Mouse (Mus musculus): Measurements from ENCODE around the gene Mterf1b. TPM values are rescaled to one million over a fixed set of nuclear protein-coding genes. Genes with fewer than 3 reads are reported as not detected.
"Not testable (repeated sequence)": the region's sequence is repeated elsewhere in the genome, so short reads cannot be mapped to it uniquely, and the experiment has no call there.

The Mterf1b gene
- 0.91 TPM for polyA plus RNA-seq (2012; fragmentation: generic; extraction: Trizol)

DNA sequence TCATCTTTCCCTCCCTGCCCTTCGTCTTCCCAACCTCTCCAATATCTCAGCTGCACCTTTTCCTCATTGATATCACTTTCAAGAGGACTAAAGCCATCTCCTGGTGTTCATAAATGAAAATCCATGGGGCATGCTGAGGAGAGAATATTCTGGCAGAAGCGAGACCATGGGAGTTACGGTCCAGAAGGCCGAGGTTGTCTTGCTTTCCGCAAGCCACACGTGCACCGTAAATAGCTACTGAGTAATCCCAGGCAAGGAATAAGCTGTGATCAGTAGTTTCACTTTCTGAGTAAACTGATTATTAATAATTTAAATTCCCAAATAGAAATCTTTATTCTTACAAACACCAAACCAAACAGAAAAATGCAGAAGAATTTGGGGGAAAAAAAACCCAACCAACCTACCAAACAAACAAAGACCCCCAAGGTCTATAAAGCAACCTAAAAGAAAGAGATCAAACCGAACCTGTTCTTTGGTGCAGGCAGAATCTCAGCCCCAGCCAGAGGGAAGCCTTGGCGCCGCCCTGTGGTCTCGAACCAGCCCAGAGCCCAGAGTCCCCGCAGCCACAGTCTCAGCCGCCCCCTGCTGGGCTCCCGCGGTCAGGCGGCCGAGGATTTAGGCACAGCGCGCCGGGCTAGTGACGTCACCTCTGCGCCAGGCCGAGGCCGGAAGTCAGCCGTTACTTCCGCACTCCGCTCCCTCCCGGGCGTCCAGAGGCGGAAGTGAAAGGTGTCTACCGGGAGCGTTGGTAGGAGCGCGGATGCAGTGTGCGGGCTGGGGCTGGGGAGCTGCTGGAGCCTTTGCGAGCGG lies at the start of gene Mterf1b:
Mterf1b (plus strand) TSS at position 697 of the 810 bp plus-strand sequence.
- Histone ChIP-seq H3K4me3 (peak within 1 kb of the TSS; percentile 24), H3K4me2 (ENCODE audit: low read depth) (peak within 1 kb of the TSS; percentile 95)
- not testable (repeated sequence) for H3K79me2 ChIP-seq (ENCODE audit: control insufficient read depth, insufficient read depth); H3K36me3 ChIP-seq (ENCODE audit: control insufficient read depth, insufficient read depth); H3K27me3 ChIP-seq (ENCODE audit: control insufficient read depth, insufficient read depth, insufficient read length); H3ac ChIP-seq (ENCODE audit: control insufficient read depth, insufficient read length)

DNA sequence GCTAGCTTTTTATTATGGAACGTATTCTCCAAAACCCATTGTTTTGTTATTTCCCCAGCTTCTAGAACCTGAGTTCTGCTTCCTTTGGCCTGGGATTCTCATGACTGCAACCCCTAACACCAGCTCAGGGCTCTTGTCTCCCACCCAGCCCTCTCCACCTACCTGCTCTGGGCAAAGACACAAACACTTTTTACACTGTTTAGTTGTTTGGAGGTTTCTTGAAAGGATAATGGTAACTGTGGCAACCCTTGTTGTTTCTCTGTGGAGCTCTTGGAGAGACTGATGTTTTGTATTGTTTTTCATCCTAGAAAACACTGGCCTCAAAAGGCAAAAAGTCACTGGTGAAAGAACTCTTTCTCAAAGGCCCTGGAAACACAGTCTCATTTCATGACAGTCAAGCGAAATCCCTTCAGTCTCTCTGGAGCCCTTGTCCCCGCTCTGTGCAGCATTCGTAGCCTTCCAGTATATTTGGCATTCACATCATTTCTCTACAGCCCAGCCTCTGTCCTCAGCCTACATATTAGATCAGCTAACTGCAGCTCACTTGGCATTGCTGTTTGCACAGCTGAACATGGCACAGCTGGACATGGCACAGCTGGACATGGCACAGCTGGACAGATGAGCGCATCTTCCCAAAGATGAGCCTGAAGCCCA lies 32.6 kb upstream of the Mterf1b start:
- not testable (repeated sequence) for H3K79me2 ChIP-seq (ENCODE audit: control insufficient read depth, insufficient read depth); H3K36me3 ChIP-seq (ENCODE audit: control insufficient read depth, insufficient read depth); H3ac ChIP-seq (ENCODE audit: control insufficient read depth, insufficient read length); H3K4me3 ChIP-seq; H3K4me2 ChIP-seq (ENCODE audit: low read depth)
- H3K27me3 ChIP-seq (ENCODE audit: control insufficient read depth, insufficient read depth, insufficient read length) = peaks cover 11% of the 10 kb centered on the region

DNA sequence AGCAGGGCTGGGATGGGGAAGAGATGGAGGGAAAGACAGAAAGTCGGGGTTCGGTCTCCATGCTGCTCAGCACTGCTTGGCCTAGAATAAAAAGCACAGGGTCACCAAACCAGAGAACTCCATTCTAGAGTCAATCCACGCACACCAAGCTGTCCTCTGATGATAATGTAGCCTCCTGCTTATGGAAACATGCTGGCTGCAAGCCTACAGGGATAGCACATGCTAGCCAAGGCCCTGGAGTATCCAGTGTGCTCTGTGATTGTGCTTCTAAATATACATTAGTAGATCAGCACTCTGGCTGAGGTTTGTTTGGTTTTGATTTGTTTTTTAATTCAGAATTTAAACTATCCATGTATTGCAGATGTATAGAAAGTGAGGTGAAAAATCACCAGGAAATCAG lies 30.6 kb upstream of the Mterf1b start:
- H3K79me2 ChIP-seq (ENCODE audit: control insufficient read depth, insufficient read depth) = no peaks in the 10 kb centered on the region
- no peak overlapping the region for H3K4me3 ChIP-seq
- no peak overlapping the region for H3K4me2 ChIP-seq (ENCODE audit: low read depth)
- no peaks in the 10 kb centered on the region for H3K36me3 ChIP-seq (ENCODE audit: control insufficient read depth, insufficient read depth)
- no peak overlapping the region for H3ac ChIP-seq (ENCODE audit: control insufficient read depth, insufficient read length)
- TF ChIP-seq REST (IDR thresholded peaks at IDR 0.05; ENCODE audit: insufficient read depth, insufficient read length) = no peak
- no peak for TF ChIP-seq TCF12 (IDR thresholded peaks at IDR 0.05; ENCODE audit: insufficient read depth, poor library complexity, severe bottlenecking)
- TF ChIP-seq E2F4 (IDR thresholded peaks at IDR 0.05; ENCODE audit: insufficient read depth) = no peak
- TF ChIP-seq MYOG (IDR thresholded peaks at IDR 0.05; ENCODE audit: control insufficient read depth in 1 of 3, insufficient read depth in 1 of 3, insufficient read length in 2 of 3, low read depth in 2 of 3) = no peak
- TF ChIP-seq TCF3 (IDR thresholded peaks at IDR 0.05; ENCODE audit: insufficient read length, low read depth) = no peak
- no peak for TF ChIP-seq POLR2AphosphoS2 (IDR thresholded peaks at IDR 0.05; ENCODE audit: insufficient read length, low read depth)
- no peak for TF ChIP-seq CEBPB (IDR thresholded peaks at IDR 0.05; ENCODE audit: insufficient read depth, poor library complexity, severe bottlenecking)
- no peak for TF ChIP-seq MAX (IDR thresholded peaks at IDR 0.05; ENCODE audit: low read depth)
- peaks cover 11% of the 10 kb centered on the region for H3K27me3 ChIP-seq (ENCODE audit: control insufficient read depth, insufficient read depth, insufficient read length)

DNA sequence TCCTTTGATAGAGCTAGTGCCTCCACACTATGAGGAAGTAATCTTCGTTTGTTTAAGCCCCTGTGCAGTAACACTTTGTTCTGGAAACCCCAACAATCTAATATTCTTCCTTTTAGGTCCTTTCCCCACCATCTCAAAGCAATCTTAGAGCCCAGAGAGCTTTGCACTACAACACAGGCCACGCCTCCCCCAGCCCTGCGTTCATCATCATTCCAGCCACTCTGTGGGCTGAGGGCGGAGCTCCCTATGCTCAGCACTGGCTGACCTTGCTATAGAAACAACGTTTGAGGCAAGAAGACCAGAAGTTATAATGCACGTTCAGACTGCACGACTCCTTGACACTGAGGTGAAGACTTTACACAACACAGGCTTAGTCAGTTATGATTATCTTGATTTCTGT lies 29.7 kb upstream of the Mterf1b start:
- Histone ChIP-seq H3K27me3 (ENCODE audit: control insufficient read depth, insufficient read depth, insufficient read length) (peaks cover 7% of the 10 kb centered on the region), H3K79me2 (ENCODE audit: control insufficient read depth, insufficient read depth) (no peaks in the 10 kb centered on the region), H3K36me3 (ENCODE audit: control insufficient read depth, insufficient read depth) (no peaks in the 10 kb centered on the region), H3ac (ENCODE audit: control insufficient read depth, insufficient read length) (no peak overlapping the region), H3K4me2 (ENCODE audit: low read depth) (no peak overlapping the region), H3K4me3 (no peak overlapping the region)
- TF ChIP-seq MYOG (IDR thresholded peaks at IDR 0.05; ENCODE audit: control insufficient read depth in 1 of 3, insufficient read depth in 1 of 3, insufficient read length in 2 of 3, low read depth in 2 of 3) (no peak), E2F4 (IDR thresholded peaks at IDR 0.05; ENCODE audit: insufficient read depth) (no peak), TCF3 (IDR thresholded peaks at IDR 0.05; ENCODE audit: insufficient read length, low read depth) (no peak), TCF12 (IDR thresholded peaks at IDR 0.05; ENCODE audit: insufficient read depth, poor library complexity, severe bottlenecking) (no peak), POLR2AphosphoS2 (IDR thresholded peaks at IDR 0.05; ENCODE audit: insufficient read length, low read depth) (no peak), POLR2A (IDR thresholded peaks at IDR 0.05; ENCODE audit: insufficient read length, low read depth) (no peak), CEBPB (IDR thresholded peaks at IDR 0.05; ENCODE audit: insufficient read depth, poor library complexity, severe bottlenecking) (no peak), USF1 (IDR thresholded peaks at IDR 0.05; ENCODE audit: low read depth) (no peak)

DNA sequence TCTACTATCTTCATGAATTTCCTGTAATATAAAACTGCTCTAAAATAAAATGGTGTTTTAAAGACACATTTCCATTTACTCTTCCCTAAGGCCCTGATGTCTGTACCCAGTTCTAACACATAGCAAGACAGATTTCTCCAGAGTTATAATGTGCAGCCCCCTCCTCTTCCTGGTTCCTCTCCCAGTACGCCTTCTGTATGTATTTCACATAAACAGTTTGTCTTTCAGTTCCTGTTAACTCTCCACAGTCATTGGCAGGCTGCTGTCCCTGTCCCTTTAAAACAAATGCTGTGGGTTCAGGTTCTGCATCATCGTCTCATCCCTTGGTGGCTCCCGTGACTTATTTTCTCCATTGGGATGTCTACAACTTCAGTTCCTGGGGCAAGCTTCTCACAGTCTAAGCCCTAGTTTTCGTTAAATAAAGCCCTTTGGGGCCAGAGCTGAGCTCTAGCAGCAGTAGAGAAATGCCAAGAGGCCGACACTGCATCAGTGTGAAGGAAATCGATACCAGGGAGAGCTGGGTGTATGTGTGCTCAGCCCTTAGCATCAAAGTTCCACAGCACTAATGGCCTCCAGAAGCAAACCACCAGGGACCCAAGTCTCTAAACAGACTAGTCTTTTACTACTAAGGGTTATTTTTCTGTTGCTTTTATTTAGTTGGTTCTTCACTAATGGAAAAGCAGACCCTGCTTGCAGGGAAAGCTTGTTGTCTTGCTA lies 24.2 kb upstream of the Mterf1b start:
- not testable (repeated sequence) for H3K79me2 ChIP-seq (ENCODE audit: control insufficient read depth, insufficient read depth); H3K4me3 ChIP-seq; H3K4me2 ChIP-seq (ENCODE audit: low read depth); H3K36me3 ChIP-seq (ENCODE audit: control insufficient read depth, insufficient read depth); H3K27me3 ChIP-seq (ENCODE audit: control insufficient read depth, insufficient read depth, insufficient read length); H3ac ChIP-seq (ENCODE audit: control insufficient read depth, insufficient read length)

DNA sequence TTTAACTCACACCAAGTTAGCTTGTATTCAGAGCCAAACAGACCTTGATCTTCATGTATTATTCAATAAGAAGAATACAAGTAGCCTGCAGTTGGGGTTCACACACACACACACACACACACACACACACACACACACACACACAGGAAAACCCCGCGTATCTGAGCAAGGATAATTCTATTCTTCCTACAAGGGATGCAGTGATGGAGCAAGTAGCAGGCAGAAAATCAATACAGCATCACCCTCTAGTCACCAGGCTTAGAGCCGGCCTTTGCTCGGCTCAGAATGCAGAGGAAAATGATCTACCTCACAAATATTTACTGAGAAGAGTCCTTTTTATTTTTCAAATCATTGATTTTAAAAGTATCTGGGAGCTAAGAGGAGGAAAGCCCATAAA lies 23.6 kb upstream of the Mterf1b start:
- not testable (repeated sequence) for H3K4me2 ChIP-seq (ENCODE audit: low read depth)

DNA sequence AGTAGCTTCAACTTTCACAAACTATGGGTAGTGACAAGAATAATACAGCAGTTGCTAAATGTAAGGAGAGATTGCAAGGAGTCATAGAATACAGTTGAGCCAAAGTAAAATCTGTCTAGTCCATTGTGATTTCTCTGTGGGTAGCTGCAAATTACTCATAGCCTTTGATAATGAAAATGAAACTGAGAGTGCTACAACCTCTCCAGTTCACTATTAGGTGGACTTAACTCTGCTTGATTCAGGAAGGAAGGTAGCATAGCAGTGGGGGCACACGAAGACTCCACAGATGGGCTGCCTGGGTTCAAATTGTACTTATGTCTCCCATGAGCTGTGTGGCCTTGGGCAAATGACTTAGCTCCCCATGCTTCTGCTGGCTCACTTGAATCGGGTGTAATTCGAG lies 15.7 kb upstream of the Mterf1b start:
- not testable (repeated sequence) for H3K36me3 ChIP-seq (ENCODE audit: control insufficient read depth, insufficient read depth); H3K4me2 ChIP-seq (ENCODE audit: low read depth); H3K4me3 ChIP-seq; H3ac ChIP-seq (ENCODE audit: control insufficient read depth, insufficient read length); H3K27me3 ChIP-seq (ENCODE audit: control insufficient read depth, insufficient read depth, insufficient read length); H3K79me2 ChIP-seq (ENCODE audit: control insufficient read depth, insufficient read depth)

More for the DNA sequence above, 23.6 kb upstream of the Mterf1b start:
- not testable (repeated sequence) for H3ac ChIP-seq (ENCODE audit: control insufficient read depth, insufficient read length); H3K4me3 ChIP-seq; H3K36me3 ChIP-seq (ENCODE audit: control insufficient read depth, insufficient read depth); H3K27me3 ChIP-seq (ENCODE audit: control insufficient read depth, insufficient read depth, insufficient read length); H3K79me2 ChIP-seq (ENCODE audit: control insufficient read depth, insufficient read depth)
